Mouse (Mus musculus) stomach, postnatal 0 days (tissue): Measurements from ENCODE around the gene Zfp202. TPM values are rescaled to one million over a fixed set of nuclear protein-coding genes. Genes with fewer than 3 reads are reported as not detected.
A peak's percentile ranks its signal among the peaks of the same experiment; 100 is the strongest.

Source experiments
- ATAC-seq: fragments of 200-750 bp; cut with Nextera tagmentation; 2 replicates; pipeline ENCODE4 v1.8.0; 2017; ENCODE audit not compliant: low FRiP score, low TSS enrichment
- DNase-seq: peaks from one replicate; pipeline ENCODE4 v3.0.0-alpha.2; 2016; ENCODE audit warnings: low spot score
- H3K27ac ChIP-seq: fragments of 300-500 bp; sonication (generic); replicated peaks from 2 replicates; pipeline ENCODE4 v1.5.1; 2014; ENCODE audit warnings: mild to moderate bottlenecking, control low read depth
- H3K27me3 ChIP-seq: fragments of 300-500 bp; sonication (generic); 2 replicates; pipeline ENCODE4 v1.6.1; 2014; ENCODE audit warnings: low read length; ENCODE audit not compliant: control insufficient read depth, insufficient read depth
- H3K36me3 ChIP-seq: fragments of 300-500 bp; sonication (generic); 2 replicates; pipeline ENCODE4 v1.6.1; 2014; ENCODE audit warnings: low read length, mixed read lengths; ENCODE audit not compliant: control insufficient read depth, insufficient read depth
- H3K4me1 ChIP-seq: fragments of 300-500 bp; sonication (generic); replicated peaks from 2 replicates; pipeline ENCODE4 v1.6.1; 2014; ENCODE audit warnings: antibody characterized with exemption; ENCODE audit not compliant: control insufficient read depth, insufficient read depth
- H3K4me2 ChIP-seq: fragments of 300-500 bp; sonication (generic); replicated peaks from 2 replicates; pipeline ENCODE4 v1.6.1; 2014; ENCODE audit warnings: low read depth, mild to moderate bottlenecking, control low read depth, moderate library complexity
- H3K4me3 ChIP-seq: fragments of 300-500 bp; sonication (generic); 2 replicates; pipeline ENCODE4 v1.5.1; 2014; ENCODE audit warnings: low read depth, low read length, control low read depth
- H3K9ac ChIP-seq: fragments of 300-500 bp; sonication (generic); 2 replicates; pipeline ENCODE4 v1.6.1; 2014; ENCODE audit warnings: mild to moderate bottlenecking, low read length, control low read depth, mixed read lengths
- H3K9me3 ChIP-seq: fragments of 300-500 bp; sonication (generic); 2 replicates; pipeline ENCODE4 v1.6.1; 2016; ENCODE audit warnings: low read length; ENCODE audit not compliant: control insufficient read depth
- CTCF ChIP-seq: IDR thresholded peaks from 2 replicates; pipeline ENCODE4 v1.5.1; 2016; ENCODE audit warnings: antibody characterized with exemption, low read depth, mild to moderate bottlenecking, moderate library complexity
- EP300 ChIP-seq: optimal IDR thresholded peaks from 2 replicates; pipeline ENCODE3; 2016; ENCODE audit warnings: antibody characterized with exemption
- WGBS: fragments of 180-500 bp; shearing (Covaris S2); extraction: QIAGEN DNeasy Blood & Tissue Kit; methylation state at CpG from one replicate; pipeline ENCODE4 v1.1.7; 2014; 5-methylcytosine and 5-hydroxymethylcytosine counted together
- polyA plus RNA-seq: library from polyadenylated mRNA; unstranded; fragments of >200 nt; fragmentation: Nextera tagmentation; extraction: Ambion mirVana; gene quantifications from 2 replicates; pipeline ENCODE4 v1.2.1, GENCODE M21; 2015

Gene Zfp202
- polyA plus RNA-seq, 1 experiment from 2014 or later, result 1.6 TPM

GRCm38 (mm10) chr9:40224289-40224688 is 32.2 kb downstream of the Zfp202 start:
- ATAC-seq (no peak), DNase-seq (no peak)
- Histone ChIP-seq H3K27ac (no peak overlapping the region), H3K9me3 (no peaks in the 10 kb centered on the region), H3K27me3 (no peaks in the 10 kb centered on the region), H3K4me3 (no peak overlapping the region), H3K4me2 (no peak overlapping the region), H3K36me3 (no peaks in the 10 kb centered on the region), H3K9ac (no peak overlapping the region), H3K4me1 (no peaks in the 10 kb centered on the region)
- TF ChIP-seq CTCF (peak; percentile 47), EP300 (no peak)
- WGBS, result 61% methylated on average over 4 of the region's 4 CpGs

GRCm38 (mm10) chr9:40227874-40228789 is 36.0 kb downstream of the Zfp202 start:
- 67% methylated on average over 10 of the region's 10 CpGs for WGBS
- Histone ChIP-seq H3K4me1 (no peaks in the 10 kb centered on the region), H3K4me2 (no peak overlapping the region), H3K27me3 (no peaks in the 10 kb centered on the region), H3K9me3 (no peaks in the 10 kb centered on the region), H3K36me3 (no peaks in the 10 kb centered on the region), H3K9ac (no peak overlapping the region), H3K4me3 (no peak overlapping the region), H3K27ac (no peak overlapping the region)
- ATAC-seq (peak; percentile 63; the same call in 1 of the 2 replicates), DNase-seq (peak; percentile 72)
- TF ChIP-seq EP300, result no peak
- peak; percentile 92 for TF ChIP-seq CTCF

DNA sequence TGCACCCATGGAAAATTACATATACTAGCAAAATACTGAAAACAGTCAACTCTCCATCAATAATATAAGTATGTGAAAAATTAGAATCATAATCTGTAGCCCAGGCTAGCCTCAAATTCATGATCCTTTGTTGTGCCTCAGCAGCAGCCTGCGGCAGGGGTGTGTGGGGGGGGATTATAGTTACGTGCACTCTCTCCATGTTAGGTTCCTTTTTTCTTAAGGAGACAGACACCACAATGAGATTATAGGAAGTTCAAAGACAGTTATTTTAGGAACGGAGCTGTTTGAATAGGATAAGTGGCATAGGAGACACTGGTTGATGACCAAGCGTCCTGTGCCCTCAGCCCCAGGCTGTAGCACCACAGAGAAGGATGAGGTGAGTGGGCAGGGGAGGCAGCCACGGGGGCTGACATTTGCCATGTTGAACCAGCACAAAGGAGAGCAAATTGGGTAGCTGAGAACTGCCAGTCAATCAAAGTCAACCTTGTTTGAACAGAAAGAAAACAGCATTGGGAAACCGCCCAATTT is 36.8 kb downstream of the Zfp202 start:
- H3K4me1 ChIP-seq, result no peaks in the 10 kb centered on the region
- 53% methylated on average over 6 of the region's 6 CpGs for WGBS
- ATAC-seq (no peak), DNase-seq (no peak)
- H3K27ac ChIP-seq, result no peak overlapping the region
- H3K9ac ChIP-seq, result no peak overlapping the region
- H3K4me2 ChIP-seq, result no peak overlapping the region
- TF ChIP-seq EP300, result no peak
- no peak for TF ChIP-seq CTCF
- no peak overlapping the region for H3K4me3 ChIP-seq
- no peaks in the 10 kb centered on the region for H3K36me3 ChIP-seq
- H3K9me3 ChIP-seq, result no peaks in the 10 kb centered on the region
- H3K27me3 ChIP-seq, result no peaks in the 10 kb centered on the region

DNA sequence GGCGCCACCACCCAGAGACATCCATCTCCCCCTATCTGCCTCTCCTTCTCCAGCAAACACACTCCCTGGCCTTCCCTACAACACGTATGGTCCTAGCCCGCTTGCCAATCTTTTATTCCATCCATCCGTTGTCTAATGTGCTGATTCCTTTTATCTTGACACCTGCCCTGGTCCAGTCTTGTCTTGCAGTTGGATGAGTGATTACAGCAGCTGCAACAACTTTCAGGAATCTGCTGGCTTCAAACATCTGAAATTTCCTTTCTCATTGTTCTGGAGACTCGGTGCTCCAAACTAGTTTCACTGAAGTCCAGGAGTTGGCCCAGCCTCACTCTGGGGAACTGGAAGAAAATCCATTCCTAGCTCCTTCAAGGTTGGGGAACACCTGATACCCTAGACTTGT is 37.4 kb downstream of the Zfp202 start:
- WGBS, result 45% methylated on average over 5 of the region's 5 CpGs
- no peak for DNase-seq

GRCm38 (mm10) chr9:40231019-40231418 is 38.9 kb downstream of the Zfp202 start:
- DNase-seq, result no peak
- H3K27me3 ChIP-seq, result no peaks in the 10 kb centered on the region
- no peak overlapping the region for H3K4me3 ChIP-seq
- ATAC-seq, result no peak
- no peaks in the 10 kb centered on the region for H3K9me3 ChIP-seq
- WGBS, result 81% methylated on average over 3 of the region's 3 CpGs
- TF ChIP-seq CTCF (no peak), EP300 (no peak)
- no peak overlapping the region for H3K9ac ChIP-seq
- H3K36me3 ChIP-seq, result no peaks in the 10 kb centered on the region
- H3K4me1 ChIP-seq, result no peaks in the 10 kb centered on the region
- H3K4me2 ChIP-seq, result no peak overlapping the region
- no peak overlapping the region for H3K27ac ChIP-seq

More for the DNA sequence above, 37.4 kb downstream of the Zfp202 start:
- H3K4me2 ChIP-seq, result no peak overlapping the region
- no peaks in the 10 kb centered on the region for H3K4me1 ChIP-seq
- H3K27me3 ChIP-seq, result no peaks in the 10 kb centered on the region
- no peak for ATAC-seq
- H3K36me3 ChIP-seq, result no peaks in the 10 kb centered on the region
- H3K9ac ChIP-seq, result no peak overlapping the region
- no peak for TF ChIP-seq EP300
- no peak for TF ChIP-seq CTCF
- H3K4me3 ChIP-seq, result no peak overlapping the region
- no peak overlapping the region for H3K27ac ChIP-seq
- H3K9me3 ChIP-seq, result no peaks in the 10 kb centered on the region
